ENCODE assay signal across 8 mouse cellular contexts in genomic region chr14:26675791-26676190, GRCm38 (mm10). TPM values are rescaled to one million over a fixed set of nuclear protein-coding genes. Genes with fewer than 3 reads are reported as not detected.
A peak's percentile ranks its signal among the peaks of the same experiment; 100 is the strongest.
DNase-seq lines count a peak whose midpoint lies in the region; ATAC-seq lines count a peak whose summit lies in the region.
"Had no signal": no experiment of that assay in that cellular context is flagged by ENCODE, and none has a peak within 500 bp of the region (broad histone marks: within the 10 kb centered on the region; RNA-seq: fewer than 3 reads in every experiment).

No protein-coding gene starts in this region.

- H3K4me2 ChIP-seq in kidney, embryonic 14.5 days (replicated peaks; ENCODE audit: low read depth, low read length): 0 out of 2 replicates have a peak overlapping the region, but pooled peaks have one; percentile 0
- no peak overlapping the region for H3K4me2 ChIP-seq in midbrain, embryonic 11.5 days

- no peaks in the 10 kb centered on the region for H3K36me3 ChIP-seq in kidney, embryonic 14.5 days (ENCODE audit: control insufficient read depth, insufficient read depth, low read length)
- no peaks in the 10 kb centered on the region for H3K36me3 ChIP-seq in midbrain, embryonic 11.5 days (ENCODE audit: control insufficient read depth, insufficient read depth, low read length)

- ATAC-seq in kidney, embryonic 14.5 days (ENCODE audit: low FRiP score, low TSS enrichment): no peak
- ATAC-seq in hematopoietic stem cell, adult 5-6 weeks (replicated peaks in 1 of 2; ENCODE audit: insufficient read depth in 1 of 2, low FRiP score in 2 of 2, low TSS enrichment in 1 of 2, low read depth in 1 of 2, poor library complexity in 2 of 2, severe bottlenecking in 2 of 2): peak; percentile 96 to 98
- ATAC-seq in neutrophil, adult 5-6 weeks (ENCODE audit: extremely low read depth, insufficient number of reproducible peaks, low FRiP score, poor library complexity, severe bottlenecking): peak; percentile 93
- ATAC-seq in midbrain, embryonic 11.5 days (ENCODE audit: low FRiP score): no peak

- H3K4me3 ChIP-seq in kidney, embryonic 14.5 days (ENCODE audit: low read length): no peak overlapping the region
- no peak overlapping the region for H3K4me3 ChIP-seq in midbrain, embryonic 11.5 days (ENCODE audit: low read depth, low read length)

- no peak overlapping the region for H3K27ac ChIP-seq in kidney, embryonic 14.5 days (ENCODE audit: low read depth, low read length)
- H3K27ac ChIP-seq in midbrain, embryonic 11.5 days (ENCODE audit: low read depth, low read length): no peak overlapping the region

- no peaks in the 10 kb centered on the region for H3K4me1 ChIP-seq in kidney, embryonic 14.5 days (ENCODE audit: control insufficient read depth, insufficient read depth, low read length)
- H3K4me1 ChIP-seq in midbrain, embryonic 11.5 days (ENCODE audit: control insufficient read depth, insufficient read depth, low read length): no peaks in the 10 kb centered on the region

- H3K9ac ChIP-seq in kidney, embryonic 14.5 days (ENCODE audit: low read depth, low read length): no peak overlapping the region
- no peak overlapping the region for H3K9ac ChIP-seq in midbrain, embryonic 11.5 days (ENCODE audit: low read length)

- no peak for DNase-seq in kidney, adult 8-10 months
- DNase-seq in MEL-GATA-1-ER (ENCODE audit: extremely low read depth, low read depth): peak; percentile 91
- no peak for DNase-seq in layer of hippocampus, adult 18-20 months (ENCODE audit: low spot score in 2 of 2)
- DNase-seq in midbrain, embryonic 11.5 days (ENCODE audit: low spot score, missing footprints): no peak
- DNase-seq: right cerebral cortex, postnatal 25 days had no signal

- 84% methylated on average over 5 of the region's 5 CpGs for WGBS in kidney, embryonic 14.5 days
- 76% methylated on average over 5 of the region's 5 CpGs for WGBS in midbrain, embryonic 11.5 days

- H3K27me3 ChIP-seq in kidney, embryonic 14.5 days (ENCODE audit: control insufficient read depth, insufficient read depth, low read length): no peaks in the 10 kb centered on the region; the same call in 1 of the 2 replicates
- H3K27me3 ChIP-seq in midbrain, embryonic 11.5 days (ENCODE audit: control insufficient read depth, insufficient read depth, low read length): no peaks in the 10 kb centered on the region

- no peaks in the 10 kb centered on the region for H3K9me3 ChIP-seq in kidney, embryonic 14.5 days (ENCODE audit: control insufficient read depth, low read length)
- no peaks in the 10 kb centered on the region for H3K9me3 ChIP-seq in midbrain, embryonic 11.5 days (ENCODE audit: control insufficient read depth, low read length)

RNA-seq across cellular contexts. Expression of gene Pde12, which starts 6.1 kb away (rescaled TPM):
- polyA plus RNA-seq in kidney, embryonic 14.5 days (2014; fragmentation: Nextera tagmentation; extraction: Ambion mirVana): 11.3 and 12.5 TPM in 2 replicates
- total RNA-seq in hematopoietic stem cell, adult 5-6 weeks (2017): 14.4 and 16.5 TPM in 2 replicates
- 9.5 and 9.8 TPM in 2 replicates for total RNA-seq in neutrophil, adult 5-6 weeks (2017)
- 1 to 10 TPM; 7.9 to 8.3 TPM for total RNA-seq in layer of hippocampus, adult 18-20 months (2021)
- polyA plus RNA-seq in midbrain, embryonic 11.5 days (2014; fragmentation: Nextera tagmentation; extraction: Ambion mirVana): 12.4 and 13.7 TPM in 2 replicates

RNA-seq across cellular contexts. Expression of gene Dnah12, which starts 17.3 kb away (rescaled TPM):
- polyA plus RNA-seq in kidney, embryonic 14.5 days (2014; fragmentation: Nextera tagmentation; extraction: Ambion mirVana): 0.01 and 0.06 TPM in 2 replicates
- 0.31 and 0.45 TPM in 2 replicates for total RNA-seq in hematopoietic stem cell, adult 5-6 weeks (2017)
- total RNA-seq in neutrophil, adult 5-6 weeks (2017): 0.58 and 1.6 TPM in 2 replicates
- under 1 TPM; 0.20 to 0.92 TPM for total RNA-seq in layer of hippocampus, adult 18-20 months (2021)
- 0.06 TPM in 1 of 2 replicates, not detected in the other for polyA plus RNA-seq in midbrain, embryonic 11.5 days (2014; fragmentation: Nextera tagmentation; extraction: Ambion mirVana)

RNA-seq across cellular contexts. Expression of gene Arf4, which starts 37.9 kb away (rescaled TPM):
- 549 and 626 TPM in 2 replicates for polyA plus RNA-seq in kidney, embryonic 14.5 days (2014; fragmentation: Nextera tagmentation; extraction: Ambion mirVana)
- 101 and 152 TPM in 2 replicates for total RNA-seq in hematopoietic stem cell, adult 5-6 weeks (2017)
- total RNA-seq in neutrophil, adult 5-6 weeks (2017): 99.4 and 115 TPM in 2 replicates
- 100 to 1,000 TPM; 116 to 119 TPM for total RNA-seq in layer of hippocampus, adult 18-20 months (2021)
- 586 and 633 TPM in 2 replicates for polyA plus RNA-seq in midbrain, embryonic 11.5 days (2014; fragmentation: Nextera tagmentation; extraction: Ambion mirVana)

Comparison
In these comparisons a context has a peak if more than half of its experiments do, and no peak if none do; other contexts are left out.
1. ATAC-seq: peak in hematopoietic stem cell, adult 5-6 weeks (2 of 2) and neutrophil, adult 5-6 weeks (single experiment); none in kidney, embryonic 14.5 days (single experiment) and midbrain, embryonic 11.5 days (single experiment).